Mouse (Mus musculus) cerebellum, adult 11-12 months (tissue): ENCODE results near the gene Pax4.

Source experiments
- DNase-seq: peaks from one replicate; pipeline ENCODE4 v3.0.0; 2022

The Pax4 gene

GRCm38 (mm10) chr6:28396051-28396852, 52.9 kb downstream of the Pax4 start:
- DNase-seq, result no peak
